Mouse (Mus musculus) neural tube, embryonic 14.5 days (tissue): ENCODE results near the gene Cyb5r2. TPM values are rescaled to one million over a fixed set of nuclear protein-coding genes. Genes with fewer than 3 reads are reported as not detected.

Experiments used
- ATAC-seq: fragments of 200-750 bp; cut with Nextera tagmentation; 2 replicates; pipeline ENCODE4 v1.8.0; 2017; ENCODE audit warnings: low read depth, mild to moderate bottlenecking, moderate TSS enrichment, moderate library complexity
- H3K27ac ChIP-seq: fragments of 300-500 bp; sonication (generic); 2 replicates; pipeline ENCODE4 v1.5.1; 2014; ENCODE audit warnings: low read depth, mild to moderate bottlenecking, control low read depth, low read length, moderate library complexity, mixed read lengths
- H3K27me3 ChIP-seq: fragments of 300-500 bp; sonication (generic); 2 replicates; pipeline ENCODE4 v1.6.1; 2014; ENCODE audit warnings: low read length; ENCODE audit not compliant: control insufficient read depth, insufficient read depth
- H3K36me3 ChIP-seq: fragments of 300-500 bp; sonication (generic); 2 replicates; pipeline ENCODE4 v1.6.1; 2014; ENCODE audit warnings: low read length, mixed read lengths; ENCODE audit not compliant: control insufficient read depth, insufficient read depth
- H3K4me1 ChIP-seq: fragments of 300-500 bp; sonication (generic); 2 replicates; pipeline ENCODE4 v1.6.1; 2014; ENCODE audit warnings: low read length; ENCODE audit not compliant: control insufficient read depth, insufficient read depth
- H3K4me2 ChIP-seq: fragments of 300-500 bp; sonication (generic); 2 replicates; pipeline ENCODE4 v1.6.1; 2014; ENCODE audit warnings: mild to moderate bottlenecking, low read depth, low read length, control low read depth
- H3K4me3 ChIP-seq: fragments of 300-500 bp; sonication (generic); 2 replicates; pipeline ENCODE4 v1.5.1; 2014; ENCODE audit warnings: low read depth, low read length, control low read depth, mixed read lengths
- H3K9ac ChIP-seq: fragments of 300-500 bp; sonication (generic); replicated peaks from 2 replicates; pipeline ENCODE4 v1.6.1; 2014; ENCODE audit warnings: low read depth, mild to moderate bottlenecking, control low read depth, low read length, mixed read lengths
- H3K9me3 ChIP-seq: fragments of 300-500 bp; sonication (generic); 2 replicates; pipeline ENCODE4 v1.6.1; 2016; ENCODE audit warnings: low read length; ENCODE audit not compliant: control insufficient read depth
- WGBS: fragments of 180-500 bp; shearing (Covaris S2); extraction: QIAGEN DNeasy Blood & Tissue Kit; methylation state at CpG from one replicate; pipeline ENCODE4 v1.1.7; 2014; 5-methylcytosine and 5-hydroxymethylcytosine counted together
- polyA plus RNA-seq: library from polyadenylated mRNA; unstranded; fragments of >200 nt; fragmentation: Nextera tagmentation; extraction: Ambion mirVana; gene quantifications from 2 replicates; pipeline ENCODE4 v1.2.1, GENCODE M21; 2014

The Cyb5r2 gene
- polyA plus RNA-seq = 0.29 TPM in 1 of 2 replicates, not detected in the other

- ATAC-seq = peak; percentile 84; the same call in 1 of the 2 replicates
- H3K27me3 ChIP-seq = no peaks in the 10 kb centered on the region
- H3K9me3 ChIP-seq = no peaks in the 10 kb centered on the region
- no peak within 1 kb of the TSS for H3K9ac ChIP-seq
- peak within 1 kb of the TSS; percentile 35 for H3K4me2 ChIP-seq
- no peaks in the 10 kb centered on the region for H3K4me1 ChIP-seq
- no peak within 1 kb of the TSS for H3K27ac ChIP-seq
- peak within 1 kb of the TSS; percentile 11; the same call in 1 of the 2 replicates for H3K4me3 ChIP-seq
- 17% methylated on average over 23 of the region's 23 CpGs for WGBS
- no peaks in the 10 kb centered on the region for H3K36me3 ChIP-seq
Observed at GRCm38 (mm10) chr7:107757308-107758151, at the start of gene Cyb5r2. Gene Cyb5r2, minus strand, starts transcription at chr7:107758032.

DNA sequence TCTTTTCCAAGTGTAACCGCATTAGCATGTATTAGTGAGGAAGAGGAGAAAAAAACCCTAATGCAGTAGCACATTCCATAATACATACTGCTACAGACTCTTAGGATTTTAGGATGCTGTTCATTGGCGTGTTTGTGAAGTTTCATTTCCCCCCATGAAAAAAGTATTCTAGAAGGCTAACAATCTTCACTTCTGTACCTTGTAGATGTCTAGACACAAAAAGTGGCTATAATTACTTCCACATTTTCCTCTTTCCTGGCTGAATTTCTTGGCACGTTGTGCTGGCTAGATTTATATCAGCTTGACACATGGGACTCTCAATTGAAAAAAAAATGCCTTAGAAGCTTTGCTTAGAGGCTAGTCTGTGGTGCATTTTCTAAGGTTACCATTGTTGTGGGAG, 44.3 kb upstream of the Cyb5r2 start:
- Histone ChIP-seq H3K4me3 (no peak overlapping the region), H3K9me3 (no peaks in the 10 kb centered on the region), H3K36me3 (no peaks in the 10 kb centered on the region), H3K27me3 (no peaks in the 10 kb centered on the region), H3K9ac (no peak overlapping the region), H3K4me2 (no peak overlapping the region), H3K4me1 (no peaks in the 10 kb centered on the region), H3K27ac (no peak overlapping the region)
- no peak for ATAC-seq
- 82% methylated on average over 3 of the region's 3 CpGs for WGBS

DNA sequence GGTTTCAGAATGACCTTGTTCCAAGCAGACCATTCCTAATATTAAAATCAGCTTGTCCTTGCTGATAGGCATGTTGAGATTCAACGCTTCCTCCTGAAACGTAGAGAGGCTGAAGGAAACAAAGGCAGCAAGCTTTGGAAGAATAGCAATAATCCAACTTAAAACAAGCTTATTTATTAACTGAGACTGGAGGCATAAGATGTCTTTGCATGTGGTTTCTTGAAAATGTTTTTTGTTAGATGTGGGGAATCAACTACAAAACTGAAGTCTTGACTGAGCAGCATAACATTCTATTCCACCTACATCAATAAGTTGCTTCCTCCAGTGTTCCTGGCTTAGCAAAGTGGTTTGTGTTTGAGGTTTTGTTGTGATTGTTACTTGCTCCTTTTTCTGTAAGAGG, 43.3 kb upstream of the Cyb5r2 start, which contains the start of gene Ovch2:
Ovch2 (minus strand) TSS at position 101 of the 400 bp plus-strand sequence.
- WGBS = 97% methylated on average over 2 of the region's 2 CpGs
- Histone ChIP-seq H3K9me3 (no peaks in the 10 kb centered on the region), H3K4me2 (no peak within 1 kb of the TSS), H3K9ac (no peak within 1 kb of the TSS), H3K27me3 (no peaks in the 10 kb centered on the region), H3K4me1 (no peaks in the 10 kb centered on the region), H3K27ac (no peak within 1 kb of the TSS), H3K36me3 (no peaks in the 10 kb centered on the region), H3K4me3 (no peak within 1 kb of the TSS)
- no peak for ATAC-seq

DNA sequence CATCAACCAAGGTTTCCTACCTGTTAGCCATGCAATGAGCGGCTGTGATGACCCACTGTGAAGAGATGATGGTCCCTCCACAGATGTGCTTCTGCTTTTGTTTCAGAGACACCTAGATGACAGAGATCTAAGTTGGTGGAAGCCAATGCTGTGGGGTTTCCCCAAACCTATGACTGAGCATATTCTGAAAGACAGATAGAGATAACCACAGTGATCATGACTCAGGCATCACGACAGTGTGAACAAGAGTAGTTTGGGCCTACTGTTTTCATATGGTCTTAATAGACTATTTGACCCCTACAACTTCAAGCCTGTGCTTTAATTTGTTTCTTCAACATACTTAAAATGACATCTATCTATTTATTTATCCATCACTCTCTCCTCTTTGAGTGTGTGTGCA, 38.7 kb upstream of the Cyb5r2 start:
- Histone ChIP-seq H3K36me3 (no peaks in the 10 kb centered on the region), H3K4me2 (no peak overlapping the region), H3K9me3 (no peaks in the 10 kb centered on the region), H3K9ac (no peak overlapping the region), H3K27me3 (no peaks in the 10 kb centered on the region), H3K4me3 (no peak overlapping the region), H3K27ac (no peak overlapping the region), H3K4me1 (no peaks in the 10 kb centered on the region)
- 89% methylated on average over 2 of the region's 2 CpGs for WGBS
- ATAC-seq = no peak

DNA sequence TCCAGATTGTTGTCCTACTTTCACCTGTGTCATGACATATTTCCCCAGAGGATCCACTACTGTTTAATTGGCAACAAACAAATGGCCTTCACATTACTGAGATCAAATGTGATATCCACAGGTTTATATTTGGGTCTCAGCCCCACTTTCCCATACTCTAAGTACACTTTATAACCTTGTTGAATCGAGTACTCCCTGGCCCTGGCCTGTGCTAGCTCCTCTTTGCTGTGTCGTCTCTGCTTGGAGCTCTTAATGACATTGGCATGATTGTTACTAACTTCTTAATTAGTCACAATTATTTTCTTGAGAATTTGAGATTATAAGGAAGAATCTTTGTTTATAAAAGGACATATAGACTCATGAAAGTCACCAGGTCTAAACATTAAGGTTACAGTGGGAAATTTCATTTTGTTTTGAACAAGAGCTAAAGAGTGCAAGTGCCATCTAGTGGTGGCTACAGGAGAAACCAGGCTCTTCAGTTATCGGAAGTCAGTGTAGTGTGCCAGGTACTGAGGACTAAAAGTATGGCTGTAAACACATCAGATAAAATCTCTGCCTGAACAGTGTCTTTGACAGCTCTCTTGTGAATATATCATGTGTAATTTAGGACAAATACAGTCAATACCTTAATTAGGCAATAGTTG, 30.3 kb upstream of the Cyb5r2 start:
- peak; percentile 54; the same call in 1 of the 2 replicates for ATAC-seq
- 58% methylated on average over 3 of the region's 3 CpGs for WGBS

GRCm38 (mm10) chr7:107779611-107780010, 21.8 kb upstream of the Cyb5r2 start:
- H3K4me2 ChIP-seq = no peak overlapping the region
- ATAC-seq = no peak; the same call in 1 of the 2 replicates
- no peaks in the 10 kb centered on the region for H3K4me1 ChIP-seq
- H3K9ac ChIP-seq = no peak overlapping the region
- H3K27ac ChIP-seq = no peak overlapping the region
- WGBS = 49% methylated on average over 4 of the region's 4 CpGs
- H3K36me3 ChIP-seq = no peaks in the 10 kb centered on the region
- H3K4me3 ChIP-seq = no peak overlapping the region
- no peaks in the 10 kb centered on the region for H3K9me3 ChIP-seq
- no peaks in the 10 kb centered on the region for H3K27me3 ChIP-seq

More for the DNA sequence above, 30.3 kb upstream of the Cyb5r2 start:
- Histone ChIP-seq H3K9me3 (no peaks in the 10 kb centered on the region), H3K36me3 (no peaks in the 10 kb centered on the region), H3K9ac (no peak overlapping the region), H3K4me2 (no peak overlapping the region), H3K27me3 (no peaks in the 10 kb centered on the region), H3K4me1 (no peaks in the 10 kb centered on the region), H3K4me3 (no peak overlapping the region), H3K27ac (no peak overlapping the region)

- Histone ChIP-seq H3K9me3 (no peaks in the 10 kb centered on the region), H3K27ac (no peak overlapping the region), H3K4me2 (no peak overlapping the region), H3K36me3 (no peaks in the 10 kb centered on the region), H3K9ac (no peak overlapping the region), H3K4me1 (no peaks in the 10 kb centered on the region), H3K27me3 (no peaks in the 10 kb centered on the region), H3K4me3 (no peak overlapping the region)
- no peak for ATAC-seq
- WGBS = 95% methylated on average over 1 of the region's 1 CpGs
Observed at GRCm38 (mm10) chr7:107778216-107778615, 20.4 kb upstream of the Cyb5r2 start.

- no peak for ATAC-seq
- Histone ChIP-seq H3K9me3 (no peaks in the 10 kb centered on the region), H3K4me3 (no peak overlapping the region), H3K4me1 (no peaks in the 10 kb centered on the region), H3K27me3 (no peaks in the 10 kb centered on the region), H3K27ac (no peak overlapping the region), H3K4me2 (no peak overlapping the region), H3K9ac (no peak overlapping the region), H3K36me3 (no peaks in the 10 kb centered on the region)
- WGBS = 58% methylated on average over 6 of the region's 6 CpGs
Observed at GRCm38 (mm10) chr7:107770812-107771211, 13.0 kb upstream of the Cyb5r2 start.

DNA sequence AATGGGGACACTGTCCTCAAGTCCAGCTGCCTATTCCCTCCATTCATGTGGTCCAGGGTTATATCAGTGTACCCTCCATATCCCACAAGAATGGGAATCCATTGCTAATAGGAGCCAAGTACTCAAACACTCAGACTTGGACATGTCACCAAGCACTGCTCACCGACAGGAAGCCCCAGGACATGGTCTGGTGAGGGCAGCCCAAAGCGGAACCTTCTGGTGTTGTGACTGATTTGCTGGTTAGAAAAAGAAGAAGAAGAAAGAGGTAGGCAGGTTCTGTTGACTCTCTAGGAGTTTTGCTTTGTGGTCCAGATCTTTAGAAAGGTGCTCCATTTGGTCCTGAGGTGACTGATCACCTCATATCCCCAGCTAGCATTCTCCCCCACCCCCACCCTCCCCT, 1.1 kb downstream of the Cyb5r2 start:
- Histone ChIP-seq H3K36me3 (no peaks in the 10 kb centered on the region), H3K27ac (no peak overlapping the region), H3K4me1 (no peaks in the 10 kb centered on the region), H3K9ac (no peak overlapping the region), H3K4me2 (no peak overlapping the region), H3K4me3 (no peak overlapping the region), H3K9me3 (no peaks in the 10 kb centered on the region), H3K27me3 (no peaks in the 10 kb centered on the region)
- ATAC-seq = no peak
- WGBS = 96% methylated on average over 2 of the region's 2 CpGs
